Mouse (Mus musculus) T-helper 17 cell (primary cell): ENCODE data around the gene Olfr611.
"Not testable (repeated sequence)": the region's sequence is repeated elsewhere in the genome, so short reads cannot be mapped to it uniquely, and the experiment has no call there.

Source experiments
- in situ Hi-C, 2 experiments: fragments of 300-600 bp; cut with MboI, MseI; formaldehyde crosslinking; loops; 1 replicate in 1 of 2; 2 replicates in 1 of 2; pipeline ENCODE4 v1.15.1; 2025; ENCODE audit warnings: high pct_unique_total_duplicates in 2 of 2

Gene Olfr611

GRCm38 (mm10) chr7:103520746-103521145 is at the start of gene Olfr611:
Gene Olfr611, minus strand, starts transcription at chr7:103520846.
- in situ Hi-C loops, result not testable (repeated sequence)

- in situ Hi-C loops, result no loop called here
Observed at GRCm38 (mm10) chr7:103569043-103569442, 48.4 kb upstream of the Olfr611 start, which contains the start of gene Olfr616. Gene Olfr616, minus strand, starts transcription at chr7:103569143.

GRCm38 (mm10) chr7:103555779-103556178 is 35.1 kb upstream of the Olfr611 start, which contains the start of gene Olfr615:
Gene Olfr615, plus strand, starts transcription at chr7:103556079.
- in situ Hi-C loops, result no loop called here

- in situ Hi-C loops, result no loop called here
Observed at GRCm38 (mm10) chr7:103547774-103548173, 27.1 kb upstream of the Olfr611 start, which contains the start of gene Olfr613. Gene Olfr613, plus strand, starts transcription at chr7:103548074.

GRCm38 (mm10) chr7:103542617-103543016 is 22.0 kb upstream of the Olfr611 start, which contains the start of gene Olfr612:
Gene Olfr612, minus strand, starts transcription at chr7:103542717.
- in situ Hi-C loops, result not testable (repeated sequence)

- in situ Hi-C loops, result no loop called here
Observed at GRCm38 (mm10) chr7:103512022-103512421, 8.6 kb downstream of the Olfr611 start, which contains the start of gene Olfr610. Gene Olfr610, minus strand, starts transcription at chr7:103512122.

GRCm38 (mm10) chr7:103497962-103498361 is 22.7 kb downstream of the Olfr611 start, which contains the start of gene Olfr609:
Gene Olfr609, minus strand, starts transcription at chr7:103498062.
- in situ Hi-C loops, result no loop called here

- in situ Hi-C loops, result not testable (repeated sequence)
Observed at GRCm38 (mm10) chr7:103477106-103477505, 43.5 kb downstream of the Olfr611 start.

- in situ Hi-C loops, result no loop called here
Observed at GRCm38 (mm10) chr7:103469577-103469976, 51.1 kb downstream of the Olfr611 start, which contains the start of gene Olfr608. Gene Olfr608, plus strand, starts transcription at chr7:103469877.
